Mouse (Mus musculus) embryonic facial prominence, embryonic 14.5 days (tissue): ENCODE data around the gene Tcf12. TPM values are rescaled to one million over a fixed set of nuclear protein-coding genes. Genes with fewer than 3 reads are reported as not detected.

Experiments used
- ATAC-seq: fragments of 200-750 bp; cut with Nextera tagmentation; 2 replicates; pipeline ENCODE4 v1.8.0; 2017; ENCODE audit warnings: low read depth, moderate number of reproducible peaks, moderate TSS enrichment
- DNase-seq: peaks from one replicate; pipeline ENCODE4 v3.0.0-alpha.2; 2015; ENCODE audit warnings: low spot score
- H3K27ac ChIP-seq: fragments of 300-500 bp; sonication (generic); replicated peaks from 2 replicates; pipeline ENCODE4 v1.5.1; 2014; ENCODE audit warnings: low read depth, mild to moderate bottlenecking, low read length, moderate library complexity
- H3K27me3 ChIP-seq: fragments of 300-500 bp; sonication (generic); replicated peaks from 2 replicates; pipeline ENCODE4 v1.6.1; 2014; ENCODE audit warnings: low read length; ENCODE audit not compliant: control insufficient read depth, insufficient read depth
- H3K36me3 ChIP-seq: fragments of 300-500 bp; sonication (generic); 2 replicates; pipeline ENCODE4 v1.6.1; 2014; ENCODE audit warnings: low read length, mixed read lengths; ENCODE audit not compliant: control insufficient read depth, insufficient read depth
- H3K4me1 ChIP-seq: fragments of 300-500 bp; sonication (generic); 2 replicates; pipeline ENCODE4 v1.6.1; 2014; ENCODE audit warnings: antibody characterized with exemption, low read length; ENCODE audit not compliant: control insufficient read depth, insufficient read depth
- H3K4me2 ChIP-seq: fragments of 300-500 bp; sonication (generic); 2 replicates; pipeline ENCODE4 v1.6.1; 2014; ENCODE audit warnings: low read depth, mild to moderate bottlenecking, low read length, moderate library complexity, mixed read lengths
- H3K4me3 ChIP-seq: fragments of 300-500 bp; sonication (generic); 2 replicates; pipeline ENCODE4 v1.5.1; 2014; ENCODE audit warnings: low read depth, mild to moderate bottlenecking, low read length
- H3K9ac ChIP-seq: fragments of 300-500 bp; sonication (generic); 2 replicates; pipeline ENCODE4 v1.6.1; 2014; ENCODE audit warnings: low read depth, mild to moderate bottlenecking, low read length, moderate library complexity, mixed read lengths
- H3K9me3 ChIP-seq: fragments of 300-500 bp; sonication (generic); 2 replicates; pipeline ENCODE4 v1.6.1; 2016; ENCODE audit warnings: low read length; ENCODE audit not compliant: control insufficient read depth
- WGBS: fragments of 180-500 bp; shearing (Covaris S2); extraction: QIAGEN DNeasy Blood & Tissue Kit; methylation state at CpG from one replicate; pipeline ENCODE4 v1.1.7; 2014; 5-methylcytosine and 5-hydroxymethylcytosine counted together
- polyA plus RNA-seq: library from polyadenylated mRNA; unstranded; fragments of >200 nt; fragmentation: Nextera tagmentation; extraction: Ambion mirVana; gene quantifications from 2 replicates; pipeline ENCODE4 v1.2.1, GENCODE M21; 2014

The Tcf12 gene
- polyA plus RNA-seq, 1 experiment from 2014 or later: 106 TPM

GRCm38 (mm10) chr9:71959259-71960025 lies 152.2 kb downstream of the Tcf12 start:
- Histone ChIP-seq H3K4me2 (peak overlapping the region; percentile 23; the same call in 1 of the 2 replicates), H3K27ac (peak overlapping the region; percentile 66), H3K9ac (no peak overlapping the region), H3K27me3 (no peaks in the 10 kb centered on the region), H3K36me3 (no peaks in the 10 kb centered on the region), H3K4me1 (no peaks in the 10 kb centered on the region; the same call in 1 of the 2 replicates), H3K9me3 (no peaks in the 10 kb centered on the region), H3K4me3 (no peak overlapping the region)
- WGBS: 47% methylated on average over 11 of the region's 11 CpGs
- DNase-seq (peak; percentile 86), ATAC-seq (peak; percentile 96)

- Histone ChIP-seq H3K27ac (no peak overlapping the region), H3K27me3 (no peaks in the 10 kb centered on the region), H3K9ac (no peak overlapping the region), H3K9me3 (no peaks in the 10 kb centered on the region), H3K4me2 (no peak overlapping the region), H3K4me3 (no peak overlapping the region), H3K36me3 (no peaks in the 10 kb centered on the region), H3K4me1 (0 out of 2 replicates have a peak, but pooled peaks cover 4% of the 10 kb centered on the region)
- DNase-seq (no peak), ATAC-seq (no peak)
- 83% methylated on average over 2 of the region's 2 CpGs for WGBS
Measured at GRCm38 (mm10) chr9:71953217-71953616, 158.5 kb downstream of the Tcf12 start.

- ATAC-seq (no peak), DNase-seq (no peak)
- Histone ChIP-seq H3K9ac (no peak overlapping the region), H3K4me3 (no peak overlapping the region), H3K27me3 (no peaks in the 10 kb centered on the region), H3K4me2 (no peak overlapping the region), H3K9me3 (no peaks in the 10 kb centered on the region), H3K27ac (no peak overlapping the region), H3K36me3 (no peaks in the 10 kb centered on the region), H3K4me1 (0 out of 2 replicates have a peak, but pooled peaks cover 4% of the 10 kb centered on the region)
- WGBS: 72% methylated on average over 1 of the region's 1 CpGs
Measured at GRCm38 (mm10) chr9:71952621-71953076, 159.0 kb downstream of the Tcf12 start.

GRCm38 (mm10) chr9:71951926-71952325 lies 159.7 kb downstream of the Tcf12 start:
- H3K4me2 ChIP-seq: no peak overlapping the region
- no peaks in the 10 kb centered on the region for H3K27me3 ChIP-seq
- ATAC-seq (no peak), DNase-seq (no peak)
- 0 out of 2 replicates have a peak, but pooled peaks cover 4% of the 10 kb centered on the region for H3K4me1 ChIP-seq
- H3K27ac ChIP-seq: no peak overlapping the region
- no peaks in the 10 kb centered on the region for H3K9me3 ChIP-seq
- no peaks in the 10 kb centered on the region for H3K36me3 ChIP-seq
- 82% methylated on average over 2 of the region's 2 CpGs for WGBS
- no peak overlapping the region for H3K9ac ChIP-seq
- H3K4me3 ChIP-seq: no peak overlapping the region

- DNase-seq (no peak), ATAC-seq (no peak)
- Histone ChIP-seq H3K4me3 (no peak overlapping the region), H3K27me3 (no peaks in the 10 kb centered on the region), H3K4me2 (no peak overlapping the region), H3K9me3 (no peaks in the 10 kb centered on the region), H3K36me3 (no peaks in the 10 kb centered on the region), H3K9ac (no peak overlapping the region), H3K4me1 (0 out of 2 replicates have a peak, but pooled peaks cover 4% of the 10 kb centered on the region), H3K27ac (no peak overlapping the region)
- WGBS: 59% methylated on average over 4 of the region's 4 CpGs
Measured at GRCm38 (mm10) chr9:71951341-71951740, 160.3 kb downstream of the Tcf12 start.

- no peak overlapping the region for H3K4me2 ChIP-seq
- no peaks in the 10 kb centered on the region for H3K4me1 ChIP-seq
- H3K9ac ChIP-seq: no peak overlapping the region
- H3K9me3 ChIP-seq: no peaks in the 10 kb centered on the region
- WGBS: 80% methylated on average over 4 of the region's 4 CpGs
- no peak overlapping the region for H3K4me3 ChIP-seq
- H3K27ac ChIP-seq: no peak overlapping the region
- H3K36me3 ChIP-seq: 0 out of 2 replicates have a peak, but pooled peaks cover 6% of the 10 kb centered on the region
- no peak for ATAC-seq
- DNase-seq: no peak
- no peaks in the 10 kb centered on the region for H3K27me3 ChIP-seq
Measured at GRCm38 (mm10) chr9:71944801-71945200, 166.9 kb downstream of the Tcf12 start.

GRCm38 (mm10) chr9:71942424-71942823 lies 169.2 kb downstream of the Tcf12 start:
- Histone ChIP-seq H3K36me3 (0 out of 2 replicates have a peak, but pooled peaks cover 6% of the 10 kb centered on the region), H3K4me1 (no peaks in the 10 kb centered on the region), H3K9me3 (no peaks in the 10 kb centered on the region), H3K4me2 (no peak overlapping the region), H3K4me3 (no peak overlapping the region), H3K27ac (no peak overlapping the region), H3K27me3 (no peaks in the 10 kb centered on the region), H3K9ac (no peak overlapping the region)
- DNase-seq: no peak
- no peak for ATAC-seq

- Histone ChIP-seq H3K9me3 (no peaks in the 10 kb centered on the region), H3K27me3 (no peaks in the 10 kb centered on the region), H3K4me2 (no peak overlapping the region), H3K9ac (no peak overlapping the region), H3K36me3 (0 out of 2 replicates have a peak, but pooled peaks cover 6% of the 10 kb centered on the region), H3K4me3 (no peak overlapping the region), H3K4me1 (no peaks in the 10 kb centered on the region), H3K27ac (no peak overlapping the region)
- no peak for ATAC-seq
- no peak for DNase-seq
Measured at GRCm38 (mm10) chr9:71940016-71940415, 171.7 kb downstream of the Tcf12 start.

- no peak for DNase-seq
- no peak overlapping the region for H3K4me2 ChIP-seq
- no peaks in the 10 kb centered on the region for H3K9me3 ChIP-seq
- no peak overlapping the region for H3K27ac ChIP-seq
- no peak overlapping the region for H3K9ac ChIP-seq
- ATAC-seq: no peak
- 52% methylated on average over 1 of the region's 1 CpGs for WGBS
- no peaks in the 10 kb centered on the region for H3K4me1 ChIP-seq
- no peaks in the 10 kb centered on the region for H3K36me3 ChIP-seq
- no peak overlapping the region for H3K4me3 ChIP-seq
- H3K27me3 ChIP-seq: no peaks in the 10 kb centered on the region
Measured at GRCm38 (mm10) chr9:71936199-71936598, 175.5 kb downstream of the Tcf12 start.
